Mouse (Mus musculus) left cerebral cortex, adult 8-10 months (tissue): ENCODE measurements at regions not wholly inside any gene's neighbourhood (a gene's known extent, or its start where the extent isn't known, plus 50 kb on each side); places are given as distances from the start of the nearest gene placed in this dataset.

Experiments
- DNase-seq, 2 experiments: peaks; one replicate each; pipeline ENCODE4 v3.0.0; 2022; ENCODE audit warnings: low spot score in 2 of 2

- DNase-seq: no peak
These were observed 412.6 kb upstream of the Sall1 start for GRCm38 (mm10) chr8:89456517-89456916.

GRCm38 (mm10) chr8:89455731-89456130 is 411.8 kb upstream of the Sall1 start:
- no peak for DNase-seq

GRCm38 (mm10) chr8:89454197-89454596 is 410.2 kb upstream of the Sall1 start:
- no peak for DNase-seq

GRCm38 (mm10) chr8:89453724-89454123 is 409.8 kb upstream of the Sall1 start:
- DNase-seq: no peak

- DNase-seq: no peak
These were observed 400.5 kb upstream of the Sall1 start for GRCm38 (mm10) chr8:89444466-89444865.

GRCm38 (mm10) chr8:89439304-89439703 is 395.3 kb upstream of the Sall1 start:
- no peak for DNase-seq

GRCm38 (mm10) chr8:89426969-89427368 is 383.0 kb upstream of the Sall1 start:
- no peak for DNase-seq

- no peak for DNase-seq
These were observed 371.3 kb upstream of the Sall1 start for GRCm38 (mm10) chr8:89415287-89415686.

- no peak for DNase-seq
These were observed 368.5 kb upstream of the Sall1 start for GRCm38 (mm10) chr8:89412500-89412899.

- DNase-seq: no peak
These were observed 368.1 kb upstream of the Sall1 start for GRCm38 (mm10) chr8:89412046-89412445.

- no peak for DNase-seq
These were observed 362.7 kb upstream of the Sall1 start for GRCm38 (mm10) chr8:89406688-89407087.

- peak in 1 of 2 experiments; percentile 24 for DNase-seq
These were observed 360.3 kb upstream of the Sall1 start for GRCm38 (mm10) chr8:89404287-89404686.

- DNase-seq: no peak
These were observed 352.7 kb upstream of the Sall1 start for GRCm38 (mm10) chr8:89396673-89397072.

- peak in 1 of 2 experiments; percentile 15 for DNase-seq
These were observed 348.8 kb upstream of the Sall1 start for GRCm38 (mm10) chr8:89392749-89393148.

GRCm38 (mm10) chr8:89388761-89389160 is 344.8 kb upstream of the Sall1 start:
- no peak for DNase-seq

- DNase-seq: no peak
These were observed 343.3 kb upstream of the Sall1 start for GRCm38 (mm10) chr8:89387295-89387694.

GRCm38 (mm10) chr8:89385028-89385427 is 341.1 kb upstream of the Sall1 start:
- DNase-seq: no peak

GRCm38 (mm10) chr8:89383781-89384180 is 339.8 kb upstream of the Sall1 start:
- no peak for DNase-seq

GRCm38 (mm10) chr8:89382538-89383380 is 338.8 kb upstream of the Sall1 start:
- DNase-seq: no peak

- no peak for DNase-seq
These were observed 336.5 kb upstream of the Sall1 start for GRCm38 (mm10) chr8:89380436-89380835.

GRCm38 (mm10) chr8:89372761-89373160 is 328.8 kb upstream of the Sall1 start:
- no peak for DNase-seq

- no peak for DNase-seq
These were observed 327.8 kb upstream of the Sall1 start for GRCm38 (mm10) chr8:89371773-89372132.
